Mouse (Mus musculus) bone marrow, adult 2 months (tissue): ENCODE data around the gene Nynrin.

Source experiments
- CTCF ChIP-seq: fragments of 200-500 bp; IDR thresholded peaks from 2 replicates; pipeline ENCODE4 v1.5.1; 2011; ENCODE audit warnings: low read length, control low read depth; ENCODE audit not compliant: control insufficient read depth, insufficient read depth
- POLR2A ChIP-seq: fragments of 200-500 bp; IDR thresholded peaks from 2 replicates; pipeline ENCODE4 v1.6.1; 2011; ENCODE audit warnings: low read depth, mild to moderate bottlenecking, control low read depth, low read length, borderline replicate concordance; ENCODE audit not compliant: control insufficient read depth

DNA sequence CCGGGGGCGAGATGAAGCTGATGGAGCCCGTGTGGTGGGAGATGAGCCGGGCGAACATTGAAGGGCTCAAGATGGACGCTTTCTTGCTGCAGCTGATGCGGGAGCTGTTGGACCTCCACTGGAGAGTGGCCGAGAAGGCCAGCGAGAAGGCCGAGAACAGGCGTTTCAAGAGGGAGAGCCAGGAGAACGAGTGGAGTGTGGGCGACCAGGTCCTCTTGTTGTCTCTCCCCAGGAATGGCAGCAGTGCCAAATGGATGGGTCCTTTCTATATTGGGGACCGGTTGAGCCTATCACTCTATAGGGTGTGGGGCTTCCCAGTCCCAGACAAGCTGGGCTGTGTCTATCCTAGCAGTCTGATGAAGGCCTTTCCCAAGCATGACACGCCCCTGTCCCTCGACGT, 18.7 kb downstream of the Nynrin start:
- TF ChIP-seq CTCF (no peak), POLR2A (no peak)
